Mouse (Mus musculus) lung, adult 2 months (tissue): ENCODE results near the gene Tsks. TPM values are rescaled to one million over a fixed set of nuclear protein-coding genes. Genes with fewer than 3 reads are reported as not detected.

ENCODE experiments used
- DNase-seq: peaks from one replicate; pipeline ENCODE4 v3.0.0; 2022
- H3K4me1 ChIP-seq: fragments of 200-500 bp; 2 replicates; pipeline ENCODE4 v1.6.1; 2011; ENCODE audit warnings: low read length; ENCODE audit not compliant: control insufficient read depth, insufficient read depth
- H3K4me3 ChIP-seq: fragments of 200-500 bp; replicated peaks from 2 replicates; pipeline ENCODE3; 2011; ENCODE audit warnings: low read depth, mild to moderate bottlenecking, control low read depth, low read length; ENCODE audit errors: extremely low read depth
- CTCF ChIP-seq: fragments of 200-500 bp; IDR thresholded peaks from 2 replicates; pipeline ENCODE4 v1.5.1; 2011; ENCODE audit warnings: mild to moderate bottlenecking, low read length, control low read depth; ENCODE audit not compliant: insufficient read depth
- POLR2A ChIP-seq: fragments of 200-500 bp; IDR thresholded peaks from 2 replicates; pipeline ENCODE4 v1.6.1; 2011; ENCODE audit warnings: low read depth, mild to moderate bottlenecking, control low read depth, low read length, borderline replicate concordance; ENCODE audit errors: extremely low read depth
- WGBS: fragments of 180-500 bp; shearing (Covaris S2); methylation state at CpG from one replicate; pipeline ENCODE4 v1.1.7; 2018; 5-methylcytosine and 5-hydroxymethylcytosine counted together
- polyA plus RNA-seq: library from polyadenylated mRNA; depleted of rRNA; stranded (reverse); fragments of >200 nt; gene quantifications from 2 replicates; pipeline ENCODE4 v1.2.3, GENCODE M21; 2012

The Tsks gene
- polyA plus RNA-seq, 1 experiment = not detected

DNA sequence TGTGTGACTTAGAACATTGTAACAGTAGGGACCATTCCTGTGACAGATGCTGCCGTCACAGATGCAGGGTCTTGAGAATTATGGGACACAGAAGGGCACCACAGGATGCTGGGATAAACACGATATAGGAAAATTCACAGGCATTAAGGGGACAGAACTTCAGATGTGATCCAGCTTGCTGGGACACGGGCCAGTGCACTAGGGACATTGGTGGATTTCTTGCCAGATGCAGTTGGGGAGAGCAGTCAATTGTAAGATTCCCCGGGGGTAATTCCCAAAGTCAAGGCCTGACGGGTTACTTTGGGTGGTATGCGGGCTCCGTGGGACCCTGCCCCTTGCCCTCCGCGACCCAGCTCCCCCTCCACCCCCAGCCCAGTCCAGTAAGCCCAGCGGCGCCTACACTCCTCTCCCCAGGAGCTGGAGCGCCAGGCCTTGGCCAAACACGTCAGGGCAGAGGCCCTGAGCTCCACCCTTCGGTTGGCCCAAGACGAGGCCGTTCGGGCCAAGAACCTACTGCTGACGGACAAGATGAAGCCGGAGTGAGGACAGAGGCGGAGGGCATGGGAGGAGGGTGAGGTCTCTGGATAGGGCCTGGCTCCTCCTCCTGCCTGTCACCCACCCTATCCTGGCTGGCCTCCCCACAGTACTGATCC, 14.3 kb downstream of the Tsks start:
- Histone ChIP-seq H3K4me1 (no peaks in the 10 kb centered on the region), H3K4me3 (no peak overlapping the region)
- no peak for TF ChIP-seq CTCF
- TF ChIP-seq POLR2A = no peak
- no peak for DNase-seq
- WGBS = 67% methylated on average over 20 of the region's 20 CpGs

GRCm38 (mm10) chr7:44958208-44958607, 15.2 kb downstream of the Tsks start:
- TF ChIP-seq POLR2A (no peak), CTCF (peak; percentile 56)
- Histone ChIP-seq H3K4me1 (no peaks in the 10 kb centered on the region), H3K4me3 (no peak overlapping the region)
- WGBS = 38% methylated on average over 7 of the region's 7 CpGs
- DNase-seq = no peak

GRCm38 (mm10) chr7:44959281-44959680, 16.3 kb downstream of the Tsks start:
- Histone ChIP-seq H3K4me1 (no peaks in the 10 kb centered on the region), H3K4me3 (no peak overlapping the region)
- TF ChIP-seq CTCF (no peak), POLR2A (no peak)
- 73% methylated on average over 8 of the region's 8 CpGs for WGBS
- no peak for DNase-seq

GRCm38 (mm10) chr7:44959874-44960511, 17.0 kb downstream of the Tsks start:
- no peak for DNase-seq
- no peak for TF ChIP-seq CTCF
- no peak for TF ChIP-seq POLR2A
- Histone ChIP-seq H3K4me3 (no peak overlapping the region), H3K4me1 (no peaks in the 10 kb centered on the region)
- 79% methylated on average over 10 of the region's 10 CpGs for WGBS

- WGBS = 81% methylated on average over 13 of the region's 13 CpGs
- DNase-seq = no peak
- Histone ChIP-seq H3K4me3 (no peak overlapping the region), H3K4me1 (no peaks in the 10 kb centered on the region)
- TF ChIP-seq POLR2A (no peak), CTCF (no peak)
Measured at GRCm38 (mm10) chr7:44960512-44960910, 17.5 kb downstream of the Tsks start.

GRCm38 (mm10) chr7:44962337-44962736, 19.3 kb downstream of the Tsks start:
- H3K4me1 ChIP-seq = no peaks in the 10 kb centered on the region

DNA sequence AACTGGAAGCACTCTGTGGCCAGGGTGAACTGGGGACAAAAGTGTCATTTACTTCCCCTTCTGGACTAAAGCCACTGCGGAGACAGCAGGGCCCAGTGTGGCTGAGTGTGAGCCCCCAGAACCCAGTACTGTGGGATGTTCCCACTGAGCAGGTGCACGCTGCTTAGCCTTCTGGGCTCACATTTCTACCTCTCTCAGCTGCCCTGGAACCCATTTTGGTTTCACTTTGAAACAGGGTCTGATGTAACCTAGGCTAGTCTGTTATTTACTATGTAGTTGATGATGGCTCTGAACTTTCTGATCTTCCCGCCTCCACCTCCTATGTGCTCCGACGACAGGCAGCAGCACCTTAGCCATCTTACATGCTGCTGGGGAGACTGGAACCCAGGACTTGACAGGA, 19.8 kb downstream of the Tsks start:
- 82% methylated on average over 5 of the region's 5 CpGs for WGBS
- H3K4me1 ChIP-seq = no peaks in the 10 kb centered on the region
- no peak for TF ChIP-seq CTCF
- no peak for TF ChIP-seq POLR2A

More at GRCm38 (mm10) chr7:44962337-44962736, 19.3 kb downstream of the Tsks start:
- TF ChIP-seq POLR2A = no peak
- TF ChIP-seq CTCF = no peak
- DNase-seq = no peak
- no peak overlapping the region for H3K4me3 ChIP-seq
- 68% methylated on average over 8 of the region's 8 CpGs for WGBS

DNA sequence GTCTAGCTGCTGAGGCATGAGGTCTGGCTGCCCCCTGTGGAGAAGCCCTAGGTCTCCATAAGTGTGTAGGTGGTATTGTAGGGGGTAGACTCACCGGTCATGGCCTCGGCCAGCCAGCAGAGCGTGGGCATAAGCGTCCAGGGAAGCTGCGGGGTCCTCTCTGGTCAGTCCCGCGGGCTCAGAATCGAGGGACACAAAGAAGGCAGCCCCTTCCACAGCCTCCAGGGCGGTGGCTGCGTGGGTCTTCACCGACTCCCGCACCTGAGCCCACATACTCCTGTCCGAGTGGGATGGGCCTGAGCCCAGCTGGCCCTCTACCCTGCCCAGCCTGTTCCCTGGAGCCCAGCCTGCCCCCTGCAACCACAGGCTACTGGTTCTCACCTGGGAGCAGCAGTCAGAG, 22.0 kb downstream of the Tsks start:
- DNase-seq = no peak
- TF ChIP-seq CTCF (no peak), POLR2A (no peak)
- WGBS = 95% methylated on average over 13 of the region's 13 CpGs
- Histone ChIP-seq H3K4me3 (no peak overlapping the region), H3K4me1 (no peaks in the 10 kb centered on the region)

More for the DNA sequence above, 19.8 kb downstream of the Tsks start:
- DNase-seq = no peak
- H3K4me3 ChIP-seq = no peak overlapping the region

- no peak for DNase-seq
- TF ChIP-seq POLR2A (no peak), CTCF (0 out of 2 replicates have a peak, but pooled peaks have one; percentile 12)
- H3K4me1 ChIP-seq = 0 out of 2 replicates have a peak, but pooled peaks cover 2% of the 10 kb centered on the region
- no peak overlapping the region for H3K4me3 ChIP-seq
- WGBS = 62% methylated on average over 7 of the region's 7 CpGs
Measured at GRCm38 (mm10) chr7:44965975-44966374, 23.0 kb downstream of the Tsks start.

GRCm38 (mm10) chr7:44966638-44967037, 23.6 kb downstream of the Tsks start:
- 0 out of 2 replicates have a peak, but pooled peaks cover 2% of the 10 kb centered on the region for H3K4me1 ChIP-seq
- no peak for DNase-seq
- 68% methylated on average over 15 of the region's 15 CpGs for WGBS
- no peak overlapping the region for H3K4me3 ChIP-seq
- TF ChIP-seq POLR2A (no peak), CTCF (no peak)
